Mouse (Mus musculus): ENCODE data around the gene Ccdc34. TPM values are rescaled to one million over a fixed set of nuclear protein-coding genes. Genes with fewer than 3 reads are reported as not detected.

Gene Ccdc34
- total RNA-seq (2021): 1 to 10 TPM; 5.3 to 6.0 TPM

GRCm38 (mm10) chr2:110017616-110018505 lies at the start of gene Ccdc34:
TSS of gene Ccdc34 (plus strand) at chr2:110017817.
- DNase-seq (ENCODE audit: low spot score): peak; percentile 81
- intact Hi-C loops (cut with DNase I): loop anchor here (5.0 kb wide), 2 partner anchors 101 to 184 kb away; partner anchors contain the start of gene Lgr4

GRCm38 (mm10) chr2:109969381-109969780 lies 48.2 kb upstream of the Ccdc34 start:
- intact Hi-C loops (cut with DNase I): no loop called here
- DNase-seq (ENCODE audit: low spot score): no peak

GRCm38 (mm10) chr2:109969926-109970532 lies 47.6 kb upstream of the Ccdc34 start:
- intact Hi-C loops (cut with DNase I): no loop called here

GRCm38 (mm10) chr2:109970744-109971410 lies 46.7 kb upstream of the Ccdc34 start:
- no peak for DNase-seq (ENCODE audit: low spot score)
- intact Hi-C loops (cut with DNase I): no loop called here

More at GRCm38 (mm10) chr2:109969926-109970532, 47.6 kb upstream of the Ccdc34 start:
- DNase-seq (ENCODE audit: low spot score): no peak

GRCm38 (mm10) chr2:109972310-109972709 lies 45.3 kb upstream of the Ccdc34 start:
- intact Hi-C loops (cut with DNase I): no loop called here
- no peak for DNase-seq (ENCODE audit: low spot score)

- intact Hi-C loops (cut with DNase I): no loop called here
- no peak for DNase-seq (ENCODE audit: low spot score)
These were observed 44.7 kb upstream of the Ccdc34 start for GRCm38 (mm10) chr2:109972922-109973321.

- intact Hi-C loops (cut with DNase I): no loop called here
- no peak for DNase-seq (ENCODE audit: low spot score)
These were observed 42.8 kb upstream of the Ccdc34 start for GRCm38 (mm10) chr2:109974807-109975206.

- intact Hi-C loops (cut with DNase I): no loop called here
- no peak for DNase-seq (ENCODE audit: low spot score)
These were observed 41.4 kb upstream of the Ccdc34 start for GRCm38 (mm10) chr2:109976181-109976580.

GRCm38 (mm10) chr2:109977322-109977721 lies 40.3 kb upstream of the Ccdc34 start:
- intact Hi-C loops (cut with DNase I): no loop called here
- no peak for DNase-seq (ENCODE audit: low spot score)

GRCm38 (mm10) chr2:109979209-109979608 lies 38.4 kb upstream of the Ccdc34 start:
- intact Hi-C loops (cut with DNase I): no loop called here
- DNase-seq (ENCODE audit: low spot score): no peak

- intact Hi-C loops (cut with DNase I): no loop called here
- DNase-seq (ENCODE audit: low spot score): no peak
These were observed 34.2 kb upstream of the Ccdc34 start for GRCm38 (mm10) chr2:109983435-109983834.

- intact Hi-C loops (cut with DNase I): no loop called here
- DNase-seq (ENCODE audit: low spot score): no peak
These were observed 32.7 kb upstream of the Ccdc34 start for GRCm38 (mm10) chr2:109984930-109985329.

GRCm38 (mm10) chr2:109985560-109985959 lies 32.1 kb upstream of the Ccdc34 start:
- intact Hi-C loops (cut with DNase I): no loop called here
- DNase-seq (ENCODE audit: low spot score): no peak

- no peak for DNase-seq (ENCODE audit: low spot score)
These were observed 31.4 kb upstream of the Ccdc34 start for GRCm38 (mm10) chr2:109986036-109986785.

GRCm38 (mm10) chr2:109987946-109988345 lies 29.7 kb upstream of the Ccdc34 start:
- DNase-seq (ENCODE audit: low spot score): no peak

More at GRCm38 (mm10) chr2:109986036-109986785, 31.4 kb upstream of the Ccdc34 start:
- intact Hi-C loops (cut with DNase I): no loop called here

GRCm38 (mm10) chr2:109989196-109989595 lies 28.4 kb upstream of the Ccdc34 start:
- intact Hi-C loops (cut with DNase I): no loop called here
- no peak for DNase-seq (ENCODE audit: low spot score)

More at GRCm38 (mm10) chr2:109987946-109988345, 29.7 kb upstream of the Ccdc34 start:
- intact Hi-C loops (cut with DNase I): no loop called here

GRCm38 (mm10) chr2:109989679-109990473 lies 27.7 kb upstream of the Ccdc34 start:
- intact Hi-C loops (cut with DNase I): no loop called here
- no peak for DNase-seq (ENCODE audit: low spot score)

- no peak for DNase-seq (ENCODE audit: low spot score)
- intact Hi-C loops (cut with DNase I): no loop called here
These were observed 25.9 kb upstream of the Ccdc34 start for GRCm38 (mm10) chr2:109991754-109992153.

- intact Hi-C loops (cut with DNase I): no loop called here
- no peak for DNase-seq (ENCODE audit: low spot score)
These were observed 25.1 kb upstream of the Ccdc34 start for GRCm38 (mm10) chr2:109992448-109993073.

Data from heart, postnatal 25 days (tissue).